Mouse (Mus musculus): ENCODE measurements around the gene Slx4ip.

The Slx4ip gene

GRCm38 (mm10) chr2:136947937-136948336, 56.9 kb downstream of the Slx4ip start:
- no peak for DNase-seq

GRCm38 (mm10) chr2:136952238-136952637, 61.2 kb downstream of the Slx4ip start:
- no peak for DNase-seq

GRCm38 (mm10) chr2:136955726-136956571, 64.9 kb downstream of the Slx4ip start:
- no peak for DNase-seq

- DNase-seq, result no peak
These were observed 67.7 kb downstream of the Slx4ip start for GRCm38 (mm10) chr2:136958697-136959096.

GRCm38 (mm10) chr2:136975774-136976173, 84.8 kb downstream of the Slx4ip start:
- no peak for DNase-seq

- no peak for DNase-seq
These were observed 88.2 kb downstream of the Slx4ip start for GRCm38 (mm10) chr2:136979056-136979772.

GRCm38 (mm10) chr2:136981062-136981879, 90.3 kb downstream of the Slx4ip start:
- DNase-seq, result peak; percentile 7

GRCm38 (mm10) chr2:136983959-136984358, 92.9 kb downstream of the Slx4ip start:
- no peak for DNase-seq

- no peak for DNase-seq
These were observed 95.1 kb downstream of the Slx4ip start for GRCm38 (mm10) chr2:136985998-136986730.

GRCm38 (mm10) chr2:136993116-136993515, 102.1 kb downstream of the Slx4ip start:
- DNase-seq, result no peak

- DNase-seq, result peak; percentile 36
These were observed 106.1 kb downstream of the Slx4ip start for GRCm38 (mm10) chr2:136997104-136997503.

- DNase-seq, result no peak
These were observed 111.0 kb downstream of the Slx4ip start for GRCm38 (mm10) chr2:137002031-137002430.

GRCm38 (mm10) chr2:137006656-137007055, 115.6 kb downstream of the Slx4ip start:
- no peak for DNase-seq

GRCm38 (mm10) chr2:137011980-137012379, 121.0 kb downstream of the Slx4ip start:
- no peak for DNase-seq

- no peak for DNase-seq
These were observed 122.1 kb downstream of the Slx4ip start for GRCm38 (mm10) chr2:137013151-137013550.

GRCm38 (mm10) chr2:137013811-137014350, 122.9 kb downstream of the Slx4ip start:
- DNase-seq, result no peak

- no peak for DNase-seq
These were observed 123.4 kb downstream of the Slx4ip start for GRCm38 (mm10) chr2:137014423-137014822.

- DNase-seq, result peak; percentile 18
These were observed 153.1 kb downstream of the Slx4ip start for GRCm38 (mm10) chr2:137044122-137044521.

GRCm38 (mm10) chr2:137049367-137049766, 158.3 kb downstream of the Slx4ip start:
- no peak for DNase-seq

- DNase-seq, result no peak
These were observed 158.9 kb downstream of the Slx4ip start for GRCm38 (mm10) chr2:137049906-137050305.

GRCm38 (mm10) chr2:137063829-137064228, 172.8 kb downstream of the Slx4ip start:
- peak; percentile 50 for DNase-seq

GRCm38 (mm10) chr2:137064513-137064912, 173.5 kb downstream of the Slx4ip start:
- DNase-seq, result no peak
